Mouse (Mus musculus): Measurements from ENCODE around the gene Jph2.

DNA sequence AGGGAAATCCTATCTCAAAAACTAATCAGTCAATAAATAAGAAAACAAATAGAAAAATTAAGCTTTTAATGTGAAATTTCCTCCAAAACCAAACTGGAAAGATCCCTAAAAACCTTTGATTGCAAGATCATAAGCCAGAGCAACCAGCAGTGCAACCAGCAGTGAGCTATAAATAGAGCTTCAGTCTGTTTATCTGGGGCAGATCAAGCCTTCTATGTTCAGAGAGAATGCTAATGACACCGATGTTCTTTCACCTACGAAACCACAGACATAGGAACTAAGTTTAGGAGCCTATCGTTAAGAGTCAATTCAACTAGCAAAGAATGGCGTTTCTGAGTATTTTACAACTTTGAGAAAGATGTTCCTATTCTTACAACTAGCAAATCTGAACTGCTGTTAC is 14.0 kb upstream of the Jph2 start:
- TF ChIP-seq CTCF (IDR thresholded peaks at IDR 0.05; ENCODE audit: borderline replicate concordance, control insufficient read depth, extremely low read depth, insufficient read depth, low read length, poor library complexity) (no peak), POLR2A (IDR thresholded peaks at IDR 0.05; ENCODE audit: control insufficient read depth, extremely low read depth, insufficient read depth, low read length, poor library complexity) (no peak)
